Mouse (Mus musculus): ENCODE measurements around the gene Ciao2a. TPM values are rescaled to one million over a fixed set of nuclear protein-coding genes. Genes with fewer than 3 reads are reported as not detected.

The Ciao2a gene
- polyA plus RNA-seq, 1 experiment from 2014 or later: 177 TPM

GRCm38 (mm10) chr9:66158885-66159430 lies 32.5 kb downstream of the Ciao2a start:
- Histone ChIP-seq H3K4me1 (ENCODE audit: control insufficient read depth, insufficient read depth, low read length) (no peaks in the 10 kb centered on the region), H3K4me3 (ENCODE audit: low read depth, low read length) (no peak overlapping the region), H3K36me3 (ENCODE audit: control insufficient read depth, insufficient read depth, low read length) (no peaks in the 10 kb centered on the region), H3K9ac (ENCODE audit: low read length) (no peak overlapping the region), H3K27me3 (ENCODE audit: control insufficient read depth, insufficient read depth, low read length) (peaks cover 6% of the 10 kb centered on the region), H3K9me3 (ENCODE audit: control insufficient read depth, low read length) (no peaks in the 10 kb centered on the region; the same call in 1 of the 2 replicates), H3K27ac (replicated peaks; ENCODE audit: low read depth, low read length) (no peak overlapping the region), H3K4me2 (ENCODE audit: low read depth, severe bottlenecking) (0 out of 2 replicates have a peak overlapping the region, but pooled peaks have one; percentile 56)
- DNase-seq (ENCODE audit: low spot score) (no peak), ATAC-seq (ENCODE audit: insufficient number of reproducible peaks, low FRiP score, low TSS enrichment, low read depth) (no peak)
- WGBS: 87% methylated on average over 6 of the region's 6 CpGs

DNA sequence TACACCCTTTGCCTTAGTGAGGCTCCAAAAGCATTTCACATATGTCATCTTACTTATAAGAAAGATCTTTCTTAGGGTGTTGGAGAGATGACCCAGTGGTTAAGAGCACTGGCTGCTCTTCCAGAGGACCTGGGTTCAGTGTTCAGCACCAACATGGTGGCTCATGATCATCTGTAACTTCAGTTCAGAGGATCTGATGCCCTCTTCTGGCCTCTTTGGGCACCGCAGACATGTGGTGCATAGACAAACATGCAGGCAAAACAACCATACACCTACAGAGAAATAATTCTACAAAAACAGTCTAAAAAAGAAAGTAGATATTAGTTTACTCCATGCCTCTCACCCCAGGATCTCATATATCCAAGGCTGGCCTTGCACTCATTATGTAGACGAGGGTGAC lies 33.7 kb downstream of the Ciao2a start:
- Histone ChIP-seq H3K4me1 (ENCODE audit: control insufficient read depth, insufficient read depth, low read length) (no peaks in the 10 kb centered on the region), H3K9me3 (ENCODE audit: control insufficient read depth, low read length) (no peaks in the 10 kb centered on the region; the same call in 1 of the 2 replicates), H3K4me2 (ENCODE audit: low read depth, severe bottlenecking) (no peak overlapping the region), H3K36me3 (ENCODE audit: control insufficient read depth, insufficient read depth, low read length) (no peaks in the 10 kb centered on the region), H3K27ac (replicated peaks; ENCODE audit: low read depth, low read length) (no peak overlapping the region), H3K9ac (ENCODE audit: low read length) (no peak overlapping the region), H3K4me3 (ENCODE audit: low read depth, low read length) (no peak overlapping the region), H3K27me3 (ENCODE audit: control insufficient read depth, insufficient read depth, low read length) (peaks cover 6% of the 10 kb centered on the region)
- WGBS: 91% methylated on average over 2 of the region's 2 CpGs
- ATAC-seq (ENCODE audit: insufficient number of reproducible peaks, low FRiP score, low TSS enrichment, low read depth) (no peak), DNase-seq (ENCODE audit: low spot score) (no peak)

DNA sequence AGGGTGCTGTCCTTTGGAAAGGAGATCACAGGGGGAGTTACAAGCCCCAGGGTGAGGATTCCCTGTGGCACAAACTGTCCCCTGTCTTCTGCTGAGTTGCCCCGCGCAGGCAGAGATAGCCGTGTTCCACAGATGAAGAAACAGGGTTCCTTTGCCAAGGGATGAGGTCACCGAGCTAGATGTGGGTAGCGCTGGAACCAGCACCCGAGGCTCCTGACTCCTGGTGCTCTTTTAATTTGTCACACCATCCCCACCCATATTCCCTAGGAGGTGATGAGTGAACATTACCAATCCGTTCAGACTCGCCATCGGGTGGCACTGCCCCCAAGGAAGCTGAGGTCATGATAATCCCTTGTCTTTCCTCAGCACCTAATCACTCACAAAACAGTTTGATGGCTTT lies 36.6 kb downstream of the Ciao2a start:
- no peak overlapping the region for H3K27ac ChIP-seq (replicated peaks; ENCODE audit: low read depth, low read length)

GRCm38 (mm10) chr9:66167222-66167621 lies 40.8 kb downstream of the Ciao2a start:
- Histone ChIP-seq H3K4me1 (ENCODE audit: control insufficient read depth, insufficient read depth, low read length) (no peaks in the 10 kb centered on the region), H3K36me3 (ENCODE audit: control insufficient read depth, insufficient read depth, low read length) (no peaks in the 10 kb centered on the region; the same call in 1 of the 2 replicates), H3K4me2 (ENCODE audit: low read depth, severe bottlenecking) (no peak overlapping the region), H3K27me3 (ENCODE audit: control insufficient read depth, insufficient read depth, low read length) (no peaks in the 10 kb centered on the region), H3K9me3 (ENCODE audit: control insufficient read depth, low read length) (no peaks in the 10 kb centered on the region), H3K4me3 (ENCODE audit: low read depth, low read length) (no peak overlapping the region), H3K9ac (ENCODE audit: low read length) (no peak overlapping the region), H3K27ac (replicated peaks; ENCODE audit: low read depth, low read length) (no peak overlapping the region)
- no peak for ATAC-seq (ENCODE audit: insufficient number of reproducible peaks, low FRiP score, low TSS enrichment, low read depth)
- no peak for DNase-seq (ENCODE audit: low spot score)
- 81% methylated on average over 5 of the region's 5 CpGs for WGBS

More for the DNA sequence above, 36.6 kb downstream of the Ciao2a start:
- H3K4me2 ChIP-seq (ENCODE audit: low read depth, severe bottlenecking): no peak overlapping the region
- 78% methylated on average over 9 of the region's 9 CpGs for WGBS
- no peaks in the 10 kb centered on the region; the same call in 1 of the 2 replicates for H3K36me3 ChIP-seq (ENCODE audit: control insufficient read depth, insufficient read depth, low read length)
- DNase-seq (ENCODE audit: low spot score): no peak
- H3K4me1 ChIP-seq (ENCODE audit: control insufficient read depth, insufficient read depth, low read length): no peaks in the 10 kb centered on the region
- no peak overlapping the region for H3K4me3 ChIP-seq (ENCODE audit: low read depth, low read length)
- no peaks in the 10 kb centered on the region; the same call in 1 of the 2 replicates for H3K9me3 ChIP-seq (ENCODE audit: control insufficient read depth, low read length)
- H3K27me3 ChIP-seq (ENCODE audit: control insufficient read depth, insufficient read depth, low read length): peaks cover 6% of the 10 kb centered on the region
- no peak for ATAC-seq (ENCODE audit: insufficient number of reproducible peaks, low FRiP score, low TSS enrichment, low read depth)
- H3K9ac ChIP-seq (ENCODE audit: low read length): no peak overlapping the region

- Histone ChIP-seq H3K36me3 (ENCODE audit: control insufficient read depth, insufficient read depth, low read length) (no peaks in the 10 kb centered on the region; the same call in 1 of the 2 replicates), H3K4me3 (ENCODE audit: low read depth, low read length) (no peak overlapping the region), H3K27ac (replicated peaks; ENCODE audit: low read depth, low read length) (no peak overlapping the region), H3K9ac (ENCODE audit: low read length) (no peak overlapping the region), H3K4me1 (ENCODE audit: control insufficient read depth, insufficient read depth, low read length) (no peaks in the 10 kb centered on the region), H3K9me3 (ENCODE audit: control insufficient read depth, low read length) (no peaks in the 10 kb centered on the region), H3K27me3 (ENCODE audit: control insufficient read depth, insufficient read depth, low read length) (no peaks in the 10 kb centered on the region), H3K4me2 (ENCODE audit: low read depth, severe bottlenecking) (no peak overlapping the region)
- ATAC-seq (ENCODE audit: insufficient number of reproducible peaks, low FRiP score, low TSS enrichment, low read depth): no peak
- DNase-seq (ENCODE audit: low spot score): no peak
- WGBS: 17% methylated on average over 1 of the region's 1 CpGs
These were observed 41.8 kb downstream of the Ciao2a start for GRCm38 (mm10) chr9:66168233-66168632.

- DNase-seq (ENCODE audit: low spot score): no peak
- H3K9ac ChIP-seq (ENCODE audit: low read length): no peak overlapping the region
- no peaks in the 10 kb centered on the region; the same call in 1 of the 2 replicates for H3K36me3 ChIP-seq (ENCODE audit: control insufficient read depth, insufficient read depth, low read length)
- 61% methylated on average over 5 of the region's 5 CpGs for WGBS
- no peaks in the 10 kb centered on the region for H3K9me3 ChIP-seq (ENCODE audit: control insufficient read depth, low read length)
- ATAC-seq (ENCODE audit: insufficient number of reproducible peaks, low FRiP score, low TSS enrichment, low read depth): no peak
- H3K27me3 ChIP-seq (ENCODE audit: control insufficient read depth, insufficient read depth, low read length): no peaks in the 10 kb centered on the region
- no peak overlapping the region for H3K27ac ChIP-seq (replicated peaks; ENCODE audit: low read depth, low read length)
- H3K4me2 ChIP-seq (ENCODE audit: low read depth, severe bottlenecking): no peak overlapping the region
- no peaks in the 10 kb centered on the region for H3K4me1 ChIP-seq (ENCODE audit: control insufficient read depth, insufficient read depth, low read length)
- no peak overlapping the region for H3K4me3 ChIP-seq (ENCODE audit: low read depth, low read length)
These were observed 44.1 kb downstream of the Ciao2a start for GRCm38 (mm10) chr9:66170506-66170905.

DNA sequence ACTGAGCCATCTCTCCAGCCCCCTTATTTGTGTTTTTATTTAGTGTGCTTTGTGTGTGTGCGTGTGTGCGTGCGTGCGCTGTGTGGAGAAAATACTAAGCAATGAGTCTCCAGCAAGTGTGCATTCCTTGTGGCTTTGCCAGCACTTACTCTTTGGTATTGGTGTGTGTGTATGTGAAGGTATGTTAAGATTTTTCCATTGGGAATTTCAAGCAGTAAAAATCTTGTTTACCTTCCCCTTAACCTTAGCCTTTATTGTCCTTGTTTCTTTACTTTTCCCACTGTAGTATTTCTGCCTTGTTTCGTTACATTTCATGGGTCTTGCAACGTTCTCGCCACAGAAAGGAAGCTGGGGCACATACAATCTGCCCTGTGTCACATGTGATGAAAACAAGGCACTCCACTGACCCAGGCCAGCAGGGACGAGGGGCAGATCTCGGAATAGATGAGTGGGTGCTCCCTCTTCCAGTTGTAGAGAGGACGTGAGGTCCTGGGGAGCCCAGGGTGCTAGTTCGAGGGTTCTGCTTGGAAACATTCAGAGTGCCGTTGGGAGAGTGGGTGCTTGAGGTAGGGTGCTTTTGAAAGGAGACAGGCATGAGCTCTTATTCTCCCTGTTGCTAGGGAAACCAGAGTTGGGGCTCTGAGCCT lies 45.0 kb downstream of the Ciao2a start:
- DNase-seq (ENCODE audit: low spot score) (no peak), ATAC-seq (ENCODE audit: insufficient number of reproducible peaks, low FRiP score, low TSS enrichment, low read depth) (no peak)
- Histone ChIP-seq H3K36me3 (ENCODE audit: control insufficient read depth, insufficient read depth, low read length) (no peaks in the 10 kb centered on the region; the same call in 1 of the 2 replicates), H3K4me3 (ENCODE audit: low read depth, low read length) (no peak overlapping the region), H3K4me1 (ENCODE audit: control insufficient read depth, insufficient read depth, low read length) (no peaks in the 10 kb centered on the region), H3K27ac (replicated peaks; ENCODE audit: low read depth, low read length) (no peak overlapping the region), H3K9ac (ENCODE audit: low read length) (no peak overlapping the region), H3K4me2 (ENCODE audit: low read depth, severe bottlenecking) (no peak overlapping the region), H3K27me3 (ENCODE audit: control insufficient read depth, insufficient read depth, low read length) (no peaks in the 10 kb centered on the region), H3K9me3 (ENCODE audit: control insufficient read depth, low read length) (no peaks in the 10 kb centered on the region)
- whole genome bisulfite sequencing: 82% methylated on average over 12 of the region's 12 CpGs

- H3K27me3 ChIP-seq (ENCODE audit: control insufficient read depth, insufficient read depth, low read length): no peaks in the 10 kb centered on the region
- WGBS: 92% methylated on average over 5 of the region's 5 CpGs
- no peak for ATAC-seq (ENCODE audit: insufficient number of reproducible peaks, low FRiP score, low TSS enrichment, low read depth)
These were observed 47.0 kb downstream of the Ciao2a start for GRCm38 (mm10) chr9:66173316-66173855.

More at GRCm38 (mm10) chr9:66173316-66173855, 47.0 kb downstream of the Ciao2a start:
- Histone ChIP-seq H3K4me3 (ENCODE audit: low read depth, low read length) (no peak overlapping the region), H3K9ac (ENCODE audit: low read length) (no peak overlapping the region), H3K36me3 (ENCODE audit: control insufficient read depth, insufficient read depth, low read length) (no peaks in the 10 kb centered on the region), H3K4me2 (ENCODE audit: low read depth, severe bottlenecking) (no peak overlapping the region), H3K4me1 (ENCODE audit: control insufficient read depth, insufficient read depth, low read length) (no peaks in the 10 kb centered on the region), H3K9me3 (ENCODE audit: control insufficient read depth, low read length) (no peaks in the 10 kb centered on the region), H3K27ac (replicated peaks; ENCODE audit: low read depth, low read length) (no peak overlapping the region)
- DNase-seq (ENCODE audit: low spot score): no peak
